Mouse (Mus musculus): ENCODE results near the gene Trim17.
A peak's percentile ranks its signal among the peaks of the same experiment; 100 is the strongest.

The Trim17 gene

DNA sequence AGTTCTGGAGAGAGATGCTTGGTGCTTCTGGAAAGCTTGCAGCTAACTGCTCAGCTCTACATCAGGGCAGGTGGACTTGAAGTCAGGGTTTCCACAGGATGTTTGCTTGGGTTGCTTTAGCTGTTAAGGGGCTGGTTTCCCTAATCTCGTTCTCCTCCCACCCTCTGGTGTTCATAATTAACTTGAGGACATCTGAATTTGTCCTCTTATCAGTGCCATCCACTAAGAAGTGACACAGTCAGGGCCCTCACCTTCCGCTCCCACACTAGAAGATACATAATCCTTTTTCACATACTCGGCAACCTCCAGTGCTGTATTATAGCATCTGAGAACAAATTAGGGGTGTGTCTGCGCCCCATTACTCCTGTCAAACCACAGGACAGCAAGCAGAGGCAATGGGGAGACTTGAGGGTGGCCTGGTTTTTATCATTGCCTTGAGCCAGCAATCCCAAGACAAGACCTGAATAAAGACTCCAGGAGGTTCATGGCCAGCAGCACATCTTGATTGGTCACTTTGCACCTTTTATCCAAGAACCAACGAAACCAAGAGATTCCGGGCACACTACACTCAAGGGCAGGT lies 38.7 kb downstream of the Trim17 start:
- no peak for DNase-seq (ENCODE audit: low read depth)

DNA sequence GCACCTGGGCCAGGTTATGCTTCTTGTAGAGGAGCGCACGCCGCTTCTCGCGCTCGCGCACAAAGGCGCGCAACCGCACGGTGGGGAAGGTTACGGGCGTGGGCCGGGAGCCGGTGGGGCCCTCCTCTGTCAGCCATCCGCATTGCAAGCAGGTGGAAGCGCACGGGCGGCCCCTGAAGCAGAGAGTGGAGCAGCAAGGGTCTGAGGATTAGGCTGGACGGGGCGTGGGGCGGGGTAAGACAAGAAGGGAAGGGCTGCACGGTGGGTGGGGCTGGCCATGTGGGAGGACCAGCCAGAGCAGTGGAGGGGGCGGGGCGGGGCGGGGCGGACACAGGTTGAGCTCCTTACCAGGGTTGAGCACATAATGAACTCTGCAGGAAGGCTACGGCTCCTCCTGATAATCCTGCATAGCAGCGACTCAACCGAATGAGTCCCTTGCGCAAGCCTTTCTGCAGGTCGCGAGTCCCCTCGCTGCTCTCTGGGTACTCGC lies 39.9 kb downstream of the Trim17 start:
- DNase-seq (ENCODE audit: low read depth) = no peak

DNA sequence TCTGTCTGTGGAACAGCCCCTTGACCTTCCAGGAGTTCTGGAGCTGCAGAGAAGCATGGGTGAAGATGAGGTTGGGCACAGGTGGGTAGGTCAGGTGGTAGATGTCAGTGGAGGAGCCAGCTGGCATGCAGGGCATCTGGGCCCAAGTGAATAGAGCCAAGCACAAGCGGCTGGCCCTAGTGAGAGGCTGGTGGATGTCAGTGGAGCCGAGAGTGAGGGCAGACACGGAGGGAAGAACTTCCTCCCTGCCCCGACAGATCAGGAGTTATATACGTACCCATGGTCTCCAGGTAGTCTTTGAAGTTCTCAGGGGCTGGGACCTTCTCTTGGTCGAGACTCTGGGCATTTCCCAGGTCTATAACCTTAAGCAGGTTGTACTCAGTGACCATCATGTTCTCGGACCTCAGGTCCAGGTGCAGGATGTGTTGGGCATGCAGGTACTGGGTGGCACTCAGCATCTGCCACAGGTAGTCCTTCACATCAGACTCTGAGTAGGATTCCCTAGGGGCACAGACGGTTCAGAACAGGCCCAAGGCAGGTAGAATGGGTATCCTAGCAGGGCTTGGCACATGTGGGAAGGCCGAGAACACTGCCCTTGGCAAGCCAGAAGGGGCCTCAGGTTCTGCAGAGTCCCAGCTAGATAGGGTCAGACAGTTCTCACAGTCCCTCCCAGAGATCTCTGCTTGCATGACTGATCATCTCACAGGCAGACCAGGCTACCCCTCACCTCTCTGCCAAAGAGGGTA lies 40.7 kb downstream of the Trim17 start:
- no peak for DNase-seq (ENCODE audit: low read depth)

DNA sequence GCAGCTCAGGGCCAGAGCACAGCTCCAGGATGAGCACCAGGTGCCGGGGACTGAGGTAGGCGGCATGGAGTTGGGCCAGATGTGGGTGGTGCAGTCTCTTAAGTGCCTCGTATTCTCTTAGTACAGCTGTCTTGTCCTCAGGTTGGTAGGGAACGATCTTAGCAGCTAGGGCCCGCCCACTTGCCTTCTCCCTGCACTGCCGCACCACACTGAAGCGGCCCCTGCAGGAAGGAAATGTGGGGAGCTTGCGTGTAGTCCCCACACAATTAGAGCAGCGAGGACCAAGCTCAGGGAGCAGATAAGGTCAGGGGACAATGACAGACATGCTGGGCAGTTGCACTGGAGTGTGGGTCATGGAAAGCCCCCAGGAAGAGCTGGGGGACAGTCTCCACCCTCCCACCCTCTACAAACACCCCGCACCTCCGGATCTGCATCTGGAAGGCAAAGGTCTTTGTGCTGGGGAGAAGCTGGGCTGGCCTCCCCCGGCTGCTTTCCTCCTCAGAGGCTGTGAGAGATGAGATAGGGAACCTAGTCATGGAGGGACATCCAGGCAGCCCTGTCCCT lies 41.4 kb downstream of the Trim17 start:
- DNase-seq (ENCODE audit: low read depth) = no peak

DNA sequence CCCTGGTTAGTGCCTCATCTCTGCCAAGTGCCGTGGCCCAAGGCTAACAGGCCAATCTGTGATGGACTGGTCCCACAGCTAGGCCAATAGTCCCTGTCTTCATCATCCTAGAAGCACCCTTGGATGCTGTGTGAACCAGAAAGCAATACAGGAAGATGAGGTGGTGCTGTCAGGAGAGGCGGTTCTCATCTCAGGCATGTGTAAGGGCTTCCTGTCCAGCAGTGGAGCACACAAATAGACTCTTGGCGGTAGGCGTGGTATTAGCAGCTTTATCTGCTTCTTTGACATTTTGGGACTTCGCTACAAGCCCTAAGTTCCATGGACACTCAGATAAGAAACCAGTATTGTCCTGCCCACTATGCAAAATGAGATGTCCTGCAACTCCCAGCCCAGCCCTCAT lies 43.1 kb downstream of the Trim17 start:
- DNase-seq (ENCODE audit: low read depth) = no peak

DNA sequence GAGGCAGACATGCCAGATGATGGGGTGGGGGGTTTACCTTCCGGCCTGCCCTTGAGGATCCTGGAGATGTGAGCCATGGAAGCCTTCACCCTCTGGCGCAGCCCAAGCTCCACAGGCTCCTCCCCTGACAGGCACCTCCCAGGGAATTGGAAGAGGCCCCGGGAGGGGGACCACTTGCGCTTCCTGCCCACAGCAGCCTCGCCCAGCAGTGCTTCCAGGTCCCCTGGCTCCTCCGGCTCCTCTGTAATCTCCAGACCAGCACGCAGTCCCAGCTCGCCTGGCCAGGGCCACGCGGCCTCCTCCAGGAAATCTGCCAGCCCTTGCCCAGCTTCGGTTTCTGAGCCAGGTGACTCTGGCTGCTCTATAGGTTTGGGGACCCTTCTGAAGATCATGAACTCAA lies 44.7 kb downstream of the Trim17 start:
- DNase-seq (ENCODE audit: low read depth) = peak; percentile 8

DNA sequence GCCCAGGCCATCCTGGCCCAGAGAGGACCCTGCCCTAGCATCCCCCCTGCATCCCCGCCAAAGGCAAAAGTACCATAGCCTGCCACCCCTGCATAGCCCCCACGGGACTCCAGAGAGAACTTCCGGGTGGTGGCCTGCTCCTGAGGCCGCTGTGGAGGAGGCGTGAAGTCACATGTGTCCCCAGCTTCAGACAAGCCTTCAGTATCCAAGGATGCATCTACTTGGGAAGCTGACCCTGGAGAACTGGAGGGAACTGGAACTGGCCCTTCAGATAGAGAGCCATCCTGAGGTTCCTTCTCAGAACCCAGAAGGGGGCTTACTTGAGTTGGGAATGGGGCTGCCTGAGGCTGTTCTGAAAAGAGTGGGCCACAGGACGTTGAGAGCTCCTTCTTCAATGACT lies 45.3 kb downstream of the Trim17 start:
- no peak for DNase-seq (ENCODE audit: low read depth)

DNA sequence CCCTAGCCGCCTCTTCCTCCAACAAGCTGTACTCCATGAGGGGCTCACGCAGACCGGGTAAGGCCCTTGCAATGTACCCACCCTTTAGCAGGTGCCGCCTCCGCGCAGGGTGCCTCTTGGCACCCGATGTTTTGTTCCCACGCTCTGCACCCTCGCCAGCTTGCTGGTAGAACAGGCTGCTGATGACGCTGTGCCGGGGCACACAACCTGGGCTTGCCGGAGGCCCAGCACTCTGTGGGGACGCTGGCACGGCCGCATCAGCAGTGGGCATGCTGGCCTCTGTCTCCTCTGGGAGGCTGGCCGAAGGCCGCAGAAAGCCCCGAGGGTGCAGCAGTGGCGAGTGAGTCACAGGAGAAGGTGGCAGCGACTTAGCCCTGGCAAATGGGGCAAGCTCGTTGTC lies 46.1 kb downstream of the Trim17 start:
- DNase-seq (ENCODE audit: low read depth) = no peak

DNA sequence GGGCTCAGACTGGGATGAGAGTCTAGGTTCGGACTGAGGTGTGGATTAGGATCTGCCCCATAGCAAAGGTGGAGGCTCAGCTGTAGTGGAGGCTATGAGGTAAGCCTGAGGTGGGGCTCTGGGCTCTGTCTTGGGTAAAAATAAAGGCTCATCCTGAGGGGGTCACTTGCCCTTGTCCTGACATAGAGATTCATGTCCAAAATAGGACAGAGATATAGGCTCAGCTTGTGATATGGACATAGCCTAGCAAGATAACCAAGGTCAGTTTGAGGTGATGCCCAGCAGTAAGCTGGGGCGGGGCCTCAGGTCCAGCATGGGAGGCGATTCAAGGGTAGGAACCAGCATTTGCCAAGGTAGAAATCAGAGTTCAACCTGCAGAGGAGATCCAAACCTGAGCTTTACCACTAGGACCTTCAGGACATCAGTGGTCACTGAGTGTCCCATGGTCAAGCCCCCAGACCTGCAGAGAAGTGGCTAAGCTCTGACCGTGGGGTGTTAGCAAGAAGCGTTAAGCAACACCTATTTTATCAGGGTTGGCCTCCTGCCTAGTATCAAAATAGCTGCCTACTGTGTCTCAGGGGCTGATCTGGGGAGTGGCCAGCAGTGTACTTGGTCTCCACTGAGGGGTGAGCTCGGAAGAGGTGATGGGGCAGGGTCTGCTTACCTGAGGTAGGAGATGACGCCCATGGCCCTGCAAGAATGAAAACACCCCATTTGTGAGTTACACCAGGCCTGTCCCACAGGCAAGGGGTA lies 48.0 kb downstream of the Trim17 start:
- no peak for DNase-seq (ENCODE audit: low read depth)

DNA sequence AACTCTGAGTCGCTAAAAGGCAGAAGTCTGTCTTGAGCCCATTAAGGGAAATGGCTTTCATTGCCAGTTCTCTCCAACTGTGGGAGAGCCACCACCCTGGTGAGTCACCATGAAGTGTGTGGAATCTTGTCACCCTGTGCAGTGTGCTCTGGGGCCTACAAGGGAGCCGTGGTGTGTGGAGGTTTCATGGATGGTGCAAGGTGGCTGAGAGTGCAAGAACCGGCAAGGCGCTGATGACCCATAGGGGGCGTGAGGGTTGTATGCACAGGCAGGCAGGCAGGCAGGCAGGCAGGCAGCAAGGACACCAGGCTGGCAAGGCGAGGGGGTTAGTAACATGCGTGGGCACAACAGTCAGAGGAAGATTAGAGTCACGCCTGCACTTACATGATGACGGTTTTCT lies 60.6 kb downstream of the Trim17 start:
- peak; percentile 44 for DNase-seq (ENCODE audit: low read depth)

Measured in NIH3T3 (cell line).